Mouse (Mus musculus): ENCODE data around the gene 4933411K16Rik. TPM values are rescaled to one million over a fixed set of nuclear protein-coding genes. Genes with fewer than 3 reads are reported as not detected.

The 4933411K16Rik gene
- polyA plus RNA-seq, 1 experiment: 1,397 TPM

GRCm38 (mm10) chr19:42011123-42011522 is 40.9 kb upstream of the 4933411K16Rik start:
- Histone ChIP-seq H3K27ac (ENCODE audit: control insufficient read depth, insufficient read depth, low read depth, low read length) (no peak overlapping the region), H3K4me3 (ENCODE audit: control insufficient read depth, low read depth, low read length) (no peak overlapping the region), H3K4me1 (ENCODE audit: control insufficient read depth, insufficient read depth, low read length) (peaks cover 2% of the 10 kb centered on the region; the same call in 1 of the 2 replicates), H3K36me3 (ENCODE audit: control insufficient read depth, insufficient read depth, low read length) (no peaks in the 10 kb centered on the region; the same call in 1 of the 2 replicates), H3K27me3 (ENCODE audit: control insufficient read depth, insufficient read depth, low read length) (no peaks in the 10 kb centered on the region)
- TF ChIP-seq CTCF (IDR thresholded peaks at IDR 0.05; ENCODE audit: control insufficient read depth, insufficient read depth, insufficient replicate concordance, low read depth, low read length) (no peak), POLR2A (IDR thresholded peaks at IDR 0.05; ENCODE audit: control insufficient read depth, low read depth, low read length) (no peak)

GRCm38 (mm10) chr19:42014231-42014825 is 37.7 kb upstream of the 4933411K16Rik start:
- Histone ChIP-seq H3K27ac (ENCODE audit: control insufficient read depth, insufficient read depth, low read depth, low read length) (no peak overlapping the region), H3K4me1 (ENCODE audit: control insufficient read depth, insufficient read depth, low read length) (no peaks in the 10 kb centered on the region; the same call in 1 of the 2 replicates), H3K4me3 (ENCODE audit: control insufficient read depth, low read depth, low read length) (no peak overlapping the region), H3K36me3 (ENCODE audit: control insufficient read depth, insufficient read depth, low read length) (no peaks in the 10 kb centered on the region; the same call in 1 of the 2 replicates), H3K27me3 (ENCODE audit: control insufficient read depth, insufficient read depth, low read length) (no peaks in the 10 kb centered on the region)
- no peak for TF ChIP-seq CTCF (IDR thresholded peaks at IDR 0.05; ENCODE audit: control insufficient read depth, insufficient read depth, insufficient replicate concordance, low read depth, low read length)

GRCm38 (mm10) chr19:42015001-42015400 is 37.0 kb upstream of the 4933411K16Rik start:
- no peak for TF ChIP-seq CTCF (IDR thresholded peaks at IDR 0.05; ENCODE audit: control insufficient read depth, insufficient read depth, insufficient replicate concordance, low read depth, low read length)
- no peak for TF ChIP-seq POLR2A (IDR thresholded peaks at IDR 0.05; ENCODE audit: control insufficient read depth, low read depth, low read length)
- Histone ChIP-seq H3K36me3 (ENCODE audit: control insufficient read depth, insufficient read depth, low read length) (no peaks in the 10 kb centered on the region), H3K27ac (ENCODE audit: control insufficient read depth, insufficient read depth, low read depth, low read length) (no peak overlapping the region), H3K27me3 (ENCODE audit: control insufficient read depth, insufficient read depth, low read length) (no peaks in the 10 kb centered on the region), H3K4me1 (ENCODE audit: control insufficient read depth, insufficient read depth, low read length) (no peaks in the 10 kb centered on the region; the same call in 1 of the 2 replicates), H3K4me3 (ENCODE audit: control insufficient read depth, low read depth, low read length) (no peak overlapping the region)

- TF ChIP-seq POLR2A (IDR thresholded peaks at IDR 0.05; ENCODE audit: control insufficient read depth, low read depth, low read length): no peak
- TF ChIP-seq CTCF (IDR thresholded peaks at IDR 0.05; ENCODE audit: control insufficient read depth, insufficient read depth, insufficient replicate concordance, low read depth, low read length): no peak
- Histone ChIP-seq H3K4me1 (ENCODE audit: control insufficient read depth, insufficient read depth, low read length) (peaks cover 1% of the 10 kb centered on the region), H3K27ac (ENCODE audit: control insufficient read depth, insufficient read depth, low read depth, low read length) (no peak overlapping the region), H3K27me3 (ENCODE audit: control insufficient read depth, insufficient read depth, low read length) (no peaks in the 10 kb centered on the region), H3K36me3 (ENCODE audit: control insufficient read depth, insufficient read depth, low read length) (no peaks in the 10 kb centered on the region; the same call in 1 of the 2 replicates), H3K4me3 (ENCODE audit: control insufficient read depth, low read depth, low read length) (no peak overlapping the region)
Observed at GRCm38 (mm10) chr19:42016251-42016650, 35.8 kb upstream of the 4933411K16Rik start.

DNA sequence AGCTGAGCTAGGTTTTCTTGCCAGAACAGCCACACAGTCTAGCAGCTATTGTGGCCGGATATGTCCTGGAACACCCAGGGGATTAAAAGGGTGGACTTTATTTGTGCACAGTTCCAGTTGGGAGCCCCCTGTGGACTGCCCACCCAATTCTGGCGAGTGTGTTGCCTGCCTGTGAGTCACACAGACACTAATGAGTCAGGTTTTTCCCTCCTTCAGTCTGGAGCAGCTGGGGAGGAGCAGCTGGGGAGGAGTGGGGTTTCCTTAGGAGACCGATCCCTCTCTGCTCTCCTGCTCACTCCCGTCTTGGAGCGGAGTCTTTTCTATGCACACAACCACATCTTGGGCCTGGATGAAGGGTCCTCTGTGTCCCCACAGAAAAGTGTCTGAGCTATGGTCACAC is 35.2 kb upstream of the 4933411K16Rik start:
- no peak overlapping the region for H3K27ac ChIP-seq (ENCODE audit: control insufficient read depth, insufficient read depth, low read depth, low read length)
- H3K4me1 ChIP-seq (ENCODE audit: control insufficient read depth, insufficient read depth, low read length): peaks cover 4% of the 10 kb centered on the region
- no peaks in the 10 kb centered on the region for H3K27me3 ChIP-seq (ENCODE audit: control insufficient read depth, insufficient read depth, low read length)
- H3K4me3 ChIP-seq (ENCODE audit: control insufficient read depth, low read depth, low read length): no peak overlapping the region
- TF ChIP-seq CTCF (IDR thresholded peaks at IDR 0.05; ENCODE audit: control insufficient read depth, insufficient read depth, insufficient replicate concordance, low read depth, low read length) (no peak), POLR2A (IDR thresholded peaks at IDR 0.05; ENCODE audit: control insufficient read depth, low read depth, low read length) (no peak)
- no peaks in the 10 kb centered on the region; the same call in 1 of the 2 replicates for H3K36me3 ChIP-seq (ENCODE audit: control insufficient read depth, insufficient read depth, low read length)

DNA sequence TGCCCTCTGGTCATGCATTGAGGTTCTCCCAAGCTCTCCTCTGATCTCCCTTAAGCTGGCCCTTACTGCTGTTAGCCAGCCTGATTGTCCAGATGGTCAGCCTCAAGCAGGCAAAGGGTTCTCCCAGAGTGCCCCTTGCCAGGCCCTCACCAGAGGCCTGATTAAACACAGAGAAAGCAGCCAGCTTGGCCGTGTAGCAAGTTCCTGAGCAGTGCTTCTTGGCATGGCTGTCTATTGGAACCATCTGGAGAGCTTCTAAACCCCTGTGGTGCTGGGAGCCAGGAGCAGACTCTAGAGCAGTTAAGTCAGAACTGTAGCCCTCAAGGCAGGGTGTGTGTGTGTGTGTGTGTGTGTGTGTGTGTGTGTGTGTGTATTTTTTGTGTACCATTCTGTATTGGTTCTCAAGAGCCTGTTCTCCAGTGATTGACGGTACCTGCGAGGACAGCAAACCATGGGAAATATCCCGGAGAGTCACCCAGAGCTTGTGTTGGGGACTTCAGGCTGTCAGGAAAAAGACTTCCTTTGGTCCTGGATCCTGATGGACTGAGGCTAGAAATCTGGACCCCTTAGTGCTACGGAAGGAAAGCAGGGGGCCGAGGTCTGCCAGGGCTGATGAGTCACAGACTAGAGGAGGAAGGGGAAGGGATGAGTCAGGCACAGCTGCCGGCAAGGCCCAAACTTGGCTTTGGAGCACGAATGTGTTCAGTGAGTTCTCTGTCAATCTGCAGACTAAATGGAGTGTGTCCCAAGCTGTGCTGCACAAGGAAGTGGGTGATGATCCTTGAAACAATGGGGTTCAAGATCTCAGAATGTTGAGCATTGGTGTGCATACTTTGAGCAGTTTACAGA is 34.4 kb upstream of the 4933411K16Rik start:
- Histone ChIP-seq H3K36me3 (ENCODE audit: control insufficient read depth, insufficient read depth, low read length) (no peaks in the 10 kb centered on the region; the same call in 1 of the 2 replicates), H3K27me3 (ENCODE audit: control insufficient read depth, insufficient read depth, low read length) (no peaks in the 10 kb centered on the region), H3K4me3 (ENCODE audit: control insufficient read depth, low read depth, low read length) (no peak overlapping the region), H3K27ac (ENCODE audit: control insufficient read depth, insufficient read depth, low read depth, low read length) (no peak overlapping the region), H3K4me1 (ENCODE audit: control insufficient read depth, insufficient read depth, low read length) (peaks cover 4% of the 10 kb centered on the region)
- TF ChIP-seq CTCF (IDR thresholded peaks at IDR 0.05; ENCODE audit: control insufficient read depth, insufficient read depth, insufficient replicate concordance, low read depth, low read length): no peak
- no peak for TF ChIP-seq POLR2A (IDR thresholded peaks at IDR 0.05; ENCODE audit: control insufficient read depth, low read depth, low read length)

DNA sequence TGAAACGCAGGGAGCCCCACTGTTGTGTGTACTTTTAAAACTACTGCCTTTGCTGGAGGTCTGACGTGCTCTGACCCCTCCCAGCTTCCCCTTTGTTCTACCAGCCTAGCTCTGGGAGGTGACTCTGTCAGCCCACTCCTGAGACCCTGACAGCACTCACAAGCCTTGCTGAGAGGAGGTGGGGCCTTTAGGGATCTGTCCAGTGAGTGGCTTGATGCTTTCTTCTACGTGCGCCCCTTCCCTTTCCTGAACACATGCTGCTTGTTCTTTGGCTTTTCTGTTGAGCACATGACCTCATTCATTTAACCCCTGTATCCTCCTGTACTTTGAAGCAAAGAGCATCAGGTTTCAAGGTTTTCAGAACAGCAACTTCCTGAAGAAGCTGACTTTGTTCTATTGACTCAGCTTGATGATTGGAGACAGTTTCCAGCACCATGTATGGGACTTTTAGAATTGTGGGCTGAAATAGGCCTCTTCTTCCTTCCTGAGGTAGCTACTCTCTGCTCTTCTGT is 33.0 kb upstream of the 4933411K16Rik start:
- no peak for TF ChIP-seq CTCF (IDR thresholded peaks at IDR 0.05; ENCODE audit: control insufficient read depth, insufficient read depth, insufficient replicate concordance, low read depth, low read length)
- TF ChIP-seq POLR2A (IDR thresholded peaks at IDR 0.05; ENCODE audit: control insufficient read depth, low read depth, low read length): no peak
- H3K36me3 ChIP-seq (ENCODE audit: control insufficient read depth, insufficient read depth, low read length): no peaks in the 10 kb centered on the region; the same call in 1 of the 2 replicates
- H3K27me3 ChIP-seq (ENCODE audit: control insufficient read depth, insufficient read depth, low read length): no peaks in the 10 kb centered on the region
- H3K27ac ChIP-seq (ENCODE audit: control insufficient read depth, insufficient read depth, low read depth, low read length): no peak overlapping the region
- H3K4me1 ChIP-seq (ENCODE audit: control insufficient read depth, insufficient read depth, low read length): peaks cover 9% of the 10 kb centered on the region
- no peak overlapping the region for H3K4me3 ChIP-seq (ENCODE audit: control insufficient read depth, low read depth, low read length)

All from testis, adult 2 months (tissue).